Mouse (Mus musculus) forebrain, postnatal 0 days (tissue): ENCODE results near the gene Spata16. TPM values are rescaled to one million over a fixed set of nuclear protein-coding genes. Genes with fewer than 3 reads are reported as not detected.

Experiments used
- ATAC-seq: fragments of 200-750 bp; cut with Nextera tagmentation; 2 replicates; pipeline ENCODE4 v1.8.0; 2017; ENCODE audit warnings: mild to moderate bottlenecking, moderate library complexity
- DNase-seq: peaks from one replicate; pipeline ENCODE4 v3.0.0-alpha.2; 2015
- H3K27ac ChIP-seq: fragments of 300-500 bp; sonication (generic); 2 replicates; pipeline ENCODE4 v1.5.1; 2014; ENCODE audit warnings: low read depth, mild to moderate bottlenecking, antibody characterized with exemption, low read length, moderate library complexity, mixed read lengths
- H3K27me3 ChIP-seq: fragments of 300-500 bp; sonication (generic); 2 replicates; pipeline ENCODE4 v1.6.1; 2014; ENCODE audit warnings: mild to moderate bottlenecking, low read length, mixed read lengths; ENCODE audit not compliant: insufficient read depth
- H3K36me3 ChIP-seq: fragments of 300-500 bp; sonication (generic); 2 replicates; pipeline ENCODE4 v1.6.1; 2014; ENCODE audit warnings: mild to moderate bottlenecking, moderate library complexity; ENCODE audit not compliant: insufficient read depth
- H3K4me1 ChIP-seq: fragments of 300-500 bp; sonication (generic); 2 replicates; pipeline ENCODE4 v1.6.1; 2014; ENCODE audit warnings: antibody characterized with exemption; ENCODE audit not compliant: insufficient read depth
- H3K4me2 ChIP-seq: fragments of 300-500 bp; sonication (generic); 2 replicates; pipeline ENCODE4 v1.6.1; 2014; ENCODE audit warnings: low read depth, mild to moderate bottlenecking, moderate library complexity
- H3K4me3 ChIP-seq: fragments of 300-500 bp; sonication (generic); 2 replicates; pipeline ENCODE4 v1.5.1; 2014; ENCODE audit warnings: low read depth, low read length, mixed read lengths
- H3K9ac ChIP-seq: fragments of 300-500 bp; sonication (generic); 2 replicates; pipeline ENCODE4 v1.6.1; 2014; ENCODE audit warnings: mild to moderate bottlenecking
- H3K9me3 ChIP-seq: fragments of 300-500 bp; sonication (generic); 2 replicates; pipeline ENCODE4 v1.6.1; 2016; ENCODE audit warnings: low read length
- CTCF ChIP-seq: sonication (generic); IDR thresholded peaks from 2 replicates; pipeline ENCODE4 v1.5.1; 2016; ENCODE audit warnings: antibody characterized with exemption, control low read depth, low read depth
- WGBS: fragments of 180-500 bp; shearing (Covaris S2); extraction: QIAGEN DNeasy Blood & Tissue Kit; methylation state at CpG from one replicate; pipeline ENCODE4 v1.1.7; 2014; 5-methylcytosine and 5-hydroxymethylcytosine counted together
- polyA plus RNA-seq: library from polyadenylated mRNA; unstranded; fragments of >200 nt; fragmentation: Nextera tagmentation; extraction: Ambion mirVana; gene quantifications from 2 replicates; pipeline ENCODE4 v1.2.1, GENCODE M21; 2015
- total RNA-seq: library from RNA; depleted of rRNA; stranded (reverse); fragments of >200 nt; gene quantifications from 2 replicates; pipeline ENCODE4 v1.2.3, GENCODE M21; 2014

Gene Spata16
- total and polyA plus RNA-seq, 2 experiments from 2014 or later = not detected

DNA sequence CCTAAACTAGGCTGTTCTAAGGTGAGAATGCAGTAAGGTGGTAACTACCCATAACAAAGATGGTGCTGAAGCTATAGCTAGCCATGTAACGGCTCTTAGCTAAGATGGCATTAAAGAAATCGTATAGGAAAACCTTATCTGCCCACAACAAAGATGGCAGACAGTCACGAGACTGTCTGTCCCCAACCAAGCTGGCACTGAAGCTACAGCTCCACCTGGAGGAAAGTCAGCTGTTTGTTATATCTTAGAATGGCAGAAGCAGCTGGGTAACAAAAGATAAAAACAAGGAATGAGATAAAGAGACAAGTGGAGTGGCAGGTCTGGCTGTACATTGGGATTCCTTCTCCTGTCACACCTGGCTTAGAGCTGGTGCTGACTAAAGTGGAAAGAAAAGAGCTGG lies 333.1 kb downstream of the Spata16 start:
- ATAC-seq (no peak), DNase-seq (no peak)
- TF ChIP-seq CTCF = no peak
- Histone ChIP-seq H3K9me3 (no peaks in the 10 kb centered on the region), H3K27me3 (no peaks in the 10 kb centered on the region), H3K9ac (no peak overlapping the region), H3K4me2 (no peak overlapping the region), H3K36me3 (no peaks in the 10 kb centered on the region), H3K27ac (no peak overlapping the region), H3K4me1 (no peaks in the 10 kb centered on the region), H3K4me3 (no peak overlapping the region)
- 86% methylated on average over 3 of the region's 3 CpGs for WGBS

- no peak for DNase-seq
- TF ChIP-seq CTCF = no peak
- Histone ChIP-seq H3K9me3 (no peaks in the 10 kb centered on the region), H3K4me3 (no peak overlapping the region), H3K9ac (no peak overlapping the region), H3K36me3 (no peaks in the 10 kb centered on the region), H3K27ac (no peak overlapping the region), H3K27me3 (no peaks in the 10 kb centered on the region), H3K4me2 (no peak overlapping the region), H3K4me1 (no peaks in the 10 kb centered on the region)
- 60% methylated on average over 1 of the region's 1 CpGs for WGBS
- ATAC-seq = no peak
Observed at GRCm38 (mm10) chr3:26971276-26971675, 333.9 kb downstream of the Spata16 start.

- no peak for DNase-seq
- Histone ChIP-seq H3K9ac (no peak overlapping the region), H3K27me3 (no peaks in the 10 kb centered on the region), H3K36me3 (no peaks in the 10 kb centered on the region), H3K9me3 (no peaks in the 10 kb centered on the region), H3K4me3 (no peak overlapping the region), H3K27ac (no peak overlapping the region), H3K4me2 (no peak overlapping the region), H3K4me1 (no peaks in the 10 kb centered on the region)
- no peak for ATAC-seq
- TF ChIP-seq CTCF = no peak
- WGBS = 7% methylated on average over 1 of the region's 1 CpGs
Observed at GRCm38 (mm10) chr3:26972105-26972504, 334.7 kb downstream of the Spata16 start.

- no peak overlapping the region for H3K4me3 ChIP-seq
- ATAC-seq = no peak
Observed at GRCm38 (mm10) chr3:26979603-26980002, 342.2 kb downstream of the Spata16 start.

DNA sequence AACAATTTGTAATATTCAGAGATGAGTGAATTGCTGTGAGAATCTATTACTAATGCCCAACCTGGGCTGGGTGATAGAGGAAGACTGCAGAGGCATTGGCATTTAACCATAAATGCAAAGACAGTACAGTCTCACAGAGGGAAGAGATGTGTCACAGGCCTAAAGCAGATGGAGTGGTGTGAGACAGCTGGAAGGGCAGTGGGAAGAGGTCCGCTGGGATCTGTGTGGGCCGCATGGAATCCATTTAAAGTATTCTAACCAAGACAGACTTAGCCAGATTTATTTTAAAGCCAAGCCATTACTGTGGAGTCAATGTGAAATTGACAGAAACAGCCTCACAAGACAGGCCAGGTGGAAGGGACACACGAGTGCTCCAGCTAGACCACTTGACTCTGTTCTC lies 343.0 kb downstream of the Spata16 start:
- 87% methylated on average over 3 of the region's 3 CpGs for WGBS
- Histone ChIP-seq H3K36me3 (no peaks in the 10 kb centered on the region), H3K4me1 (no peaks in the 10 kb centered on the region), H3K4me3 (no peak overlapping the region), H3K9ac (no peak overlapping the region), H3K9me3 (no peaks in the 10 kb centered on the region), H3K27ac (no peak overlapping the region), H3K27me3 (no peaks in the 10 kb centered on the region), H3K4me2 (no peak overlapping the region)
- ATAC-seq (no peak), DNase-seq (no peak)
- TF ChIP-seq CTCF = no peak

More at GRCm38 (mm10) chr3:26979603-26980002, 342.2 kb downstream of the Spata16 start:
- DNase-seq = no peak
- no peaks in the 10 kb centered on the region for H3K9me3 ChIP-seq
- no peaks in the 10 kb centered on the region for H3K4me1 ChIP-seq
- no peak overlapping the region for H3K27ac ChIP-seq
- TF ChIP-seq CTCF = no peak
- WGBS = 66% methylated on average over 2 of the region's 2 CpGs
- H3K36me3 ChIP-seq = no peaks in the 10 kb centered on the region
- no peak overlapping the region for H3K4me2 ChIP-seq
- H3K9ac ChIP-seq = no peak overlapping the region
- H3K27me3 ChIP-seq = no peaks in the 10 kb centered on the region

DNA sequence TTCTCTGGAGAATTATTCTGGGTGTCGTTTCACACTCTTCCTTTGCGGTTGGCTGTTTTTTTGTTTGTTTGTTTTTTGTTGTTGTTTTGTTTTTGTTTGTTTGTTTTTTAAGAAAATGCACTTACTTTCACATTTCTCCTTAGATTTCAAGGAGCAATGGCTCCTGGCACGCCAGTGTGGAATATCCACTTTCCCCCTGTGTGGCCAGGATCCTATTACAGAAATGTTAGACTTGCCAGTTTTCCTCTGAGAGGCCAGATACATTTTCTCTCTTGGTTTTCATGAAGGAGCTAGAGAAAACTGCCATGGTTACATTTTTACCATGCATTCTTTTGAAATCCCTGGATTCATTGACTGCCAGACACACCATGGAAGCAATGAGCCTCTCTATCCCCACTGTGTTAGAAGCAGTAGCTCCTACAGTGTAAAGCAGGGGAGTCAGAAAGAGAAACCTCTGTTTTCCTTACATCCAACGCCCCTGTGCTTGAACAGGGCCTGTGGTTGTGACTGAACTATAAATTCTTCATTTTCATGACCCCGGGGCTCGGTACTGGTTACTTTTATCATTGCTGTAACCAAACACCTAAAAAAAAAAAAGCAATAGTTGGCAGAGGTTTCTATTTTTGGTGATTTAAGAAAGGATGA lies 344.7 kb downstream of the Spata16 start:
- no peaks in the 10 kb centered on the region for H3K9me3 ChIP-seq
- H3K4me3 ChIP-seq = no peak overlapping the region
- no peak overlapping the region for H3K27ac ChIP-seq
- ATAC-seq = no peak
- no peak for DNase-seq
- H3K4me2 ChIP-seq = no peak overlapping the region
- no peaks in the 10 kb centered on the region for H3K27me3 ChIP-seq
- no peaks in the 10 kb centered on the region for H3K36me3 ChIP-seq
- no peak for TF ChIP-seq CTCF
- H3K9ac ChIP-seq = no peak overlapping the region
- no peaks in the 10 kb centered on the region for H3K4me1 ChIP-seq
- WGBS = 79% methylated on average over 6 of the region's 6 CpGs

DNA sequence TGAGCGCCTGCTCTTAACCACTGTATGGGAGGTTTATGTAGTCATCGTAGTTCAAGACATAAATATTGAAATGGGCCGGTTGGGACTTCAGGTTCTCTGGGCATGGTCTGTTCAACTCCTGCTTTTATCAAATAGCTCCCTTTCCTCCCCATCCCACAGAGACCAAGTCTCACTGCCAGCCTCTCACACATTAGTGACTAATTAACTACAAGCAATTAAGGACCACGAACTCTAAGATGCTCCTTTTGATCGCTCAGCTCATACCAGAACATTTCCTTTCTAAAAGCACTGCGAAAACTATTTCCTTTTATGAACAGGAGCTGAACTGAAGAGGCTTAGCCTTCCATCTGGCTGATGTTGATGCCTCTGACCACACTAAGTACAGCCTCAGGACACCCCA lies 346.3 kb downstream of the Spata16 start:
- H3K36me3 ChIP-seq = no peaks in the 10 kb centered on the region
- DNase-seq (no peak), ATAC-seq (no peak)
- no peak overlapping the region for H3K9ac ChIP-seq
- H3K9me3 ChIP-seq = no peaks in the 10 kb centered on the region
- no peaks in the 10 kb centered on the region for H3K4me1 ChIP-seq
- no peak for TF ChIP-seq CTCF
- H3K27ac ChIP-seq = no peak overlapping the region
- WGBS = 79% methylated on average over 6 of the region's 6 CpGs
- no peak overlapping the region for H3K4me2 ChIP-seq
- H3K27me3 ChIP-seq = no peaks in the 10 kb centered on the region
- H3K4me3 ChIP-seq = no peak overlapping the region
